Mouse (Mus musculus) midbrain, embryonic 14.5 days (tissue): ENCODE measurements around the gene Rasa4. TPM values are rescaled to one million over a fixed set of nuclear protein-coding genes. Genes with fewer than 3 reads are reported as not detected.
"Not testable (repeated sequence)": the region's sequence is repeated elsewhere in the genome, so short reads cannot be mapped to it uniquely, and the experiment has no call there.

Source experiments
- ATAC-seq: fragments of 200-750 bp; cut with Nextera tagmentation; 2 replicates; pipeline ENCODE4 v1.8.0; 2017; ENCODE audit warnings: moderate number of reproducible peaks, moderate library complexity; ENCODE audit not compliant: low FRiP score, low TSS enrichment
- DNase-seq: peaks from one replicate; pipeline ENCODE4 v3.0.0-alpha.2; 2015
- H3K27ac ChIP-seq: fragments of 300-500 bp; sonication (generic); replicated peaks from 2 replicates; pipeline ENCODE4 v1.5.1; 2014; ENCODE audit warnings: mild to moderate bottlenecking, low read depth, low read length, moderate library complexity
- H3K27me3 ChIP-seq: fragments of 300-500 bp; sonication (generic); 2 replicates; pipeline ENCODE4 v1.6.1; 2014; ENCODE audit warnings: low read length, control low read depth, mixed read lengths; ENCODE audit not compliant: control insufficient read depth, insufficient read depth
- H3K36me3 ChIP-seq: fragments of 300-500 bp; sonication (generic); 2 replicates; pipeline ENCODE4 v1.6.1; 2014; ENCODE audit warnings: low read length, control low read depth; ENCODE audit not compliant: control insufficient read depth, insufficient read depth
- H3K4me1 ChIP-seq: fragments of 300-500 bp; sonication (generic); 2 replicates; pipeline ENCODE4 v1.6.1; 2014; ENCODE audit warnings: mild to moderate bottlenecking, antibody characterized with exemption, low read length, control low read depth; ENCODE audit not compliant: control insufficient read depth, insufficient read depth
- H3K4me2 ChIP-seq: fragments of 300-500 bp; sonication (generic); 2 replicates; pipeline ENCODE4 v1.6.1; 2014; ENCODE audit warnings: mild to moderate bottlenecking, low read length, moderate library complexity
- H3K4me3 ChIP-seq: fragments of 300-500 bp; sonication (generic); replicated peaks from 2 replicates; pipeline ENCODE4 v1.5.1; 2014; ENCODE audit warnings: low read depth, low read length
- H3K9ac ChIP-seq: fragments of 300-500 bp; sonication (generic); replicated peaks from 2 replicates; pipeline ENCODE4 v1.6.1; 2014; ENCODE audit warnings: mild to moderate bottlenecking, low read length, moderate library complexity
- H3K9me3 ChIP-seq: fragments of 300-500 bp; sonication (generic); 2 replicates; pipeline ENCODE4 v1.6.1; 2016; ENCODE audit warnings: low read length, control low read depth, mixed read lengths; ENCODE audit not compliant: control insufficient read depth
- WGBS: fragments of 180-500 bp; shearing (Covaris S2); extraction: QIAGEN DNeasy Blood & Tissue Kit; methylation state at CpG from one replicate; pipeline ENCODE4 v1.1.7; 2014; 5-methylcytosine and 5-hydroxymethylcytosine counted together
- polyA plus RNA-seq: library from polyadenylated mRNA; unstranded; fragments of >200 nt; fragmentation: Nextera tagmentation; extraction: Ambion mirVana; gene quantifications from 2 replicates; pipeline ENCODE4 v1.2.1, GENCODE M21; 2014

Rasa4 gene
- polyA plus RNA-seq, 1 experiment from 2014 or later = 17.1 TPM

- Histone ChIP-seq H3K27ac (no peak overlapping the region), H3K36me3 (peaks cover 36% of the 10 kb centered on the region), H3K4me1 (no peaks in the 10 kb centered on the region), H3K27me3 (no peaks in the 10 kb centered on the region), H3K4me3 (no peak overlapping the region), H3K9ac (no peak overlapping the region), H3K9me3 (no peaks in the 10 kb centered on the region), H3K4me2 (no peak overlapping the region)
- no peak for DNase-seq
- WGBS = 88% methylated on average over 5 of the region's 5 CpGs
- ATAC-seq = no peak
Observed at GRCm38 (mm10) chr5:136142746-136143145, 59.0 kb downstream of the Rasa4 start.

- Histone ChIP-seq H3K9ac (no peak overlapping the region), H3K27me3 (no peaks in the 10 kb centered on the region), H3K4me2 (no peak overlapping the region), H3K27ac (no peak overlapping the region), H3K4me3 (no peak overlapping the region), H3K9me3 (no peaks in the 10 kb centered on the region), H3K4me1 (no peaks in the 10 kb centered on the region), H3K36me3 (peaks cover 36% of the 10 kb centered on the region)
- ATAC-seq = no peak
- DNase-seq = no peak
- 87% methylated on average over 6 of the region's 6 CpGs for WGBS
Observed at GRCm38 (mm10) chr5:136143161-136143755, 59.5 kb downstream of the Rasa4 start.

- Histone ChIP-seq H3K4me3 (no peak overlapping the region), H3K27me3 (no peaks in the 10 kb centered on the region), H3K36me3 (peaks cover 23% of the 10 kb centered on the region), H3K4me1 (no peaks in the 10 kb centered on the region), H3K9me3 (no peaks in the 10 kb centered on the region), H3K4me2 (no peak overlapping the region), H3K27ac (no peak overlapping the region), H3K9ac (no peak overlapping the region)
- DNase-seq = no peak
- WGBS = 80% methylated on average over 12 of the region's 12 CpGs
- no peak for ATAC-seq
Observed at GRCm38 (mm10) chr5:136144606-136145430, 61.1 kb downstream of the Rasa4 start.

GRCm38 (mm10) chr5:136146936-136147335 is 63.2 kb downstream of the Rasa4 start:
- Histone ChIP-seq H3K4me3 (no peak overlapping the region), H3K27me3 (no peaks in the 10 kb centered on the region), H3K36me3 (peaks cover 2% of the 10 kb centered on the region), H3K4me2 (no peak overlapping the region), H3K9me3 (no peaks in the 10 kb centered on the region), H3K27ac (no peak overlapping the region), H3K4me1 (no peaks in the 10 kb centered on the region), H3K9ac (no peak overlapping the region)
- no peak for DNase-seq
- WGBS = 100% methylated on average over 1 of the region's 1 CpGs
- ATAC-seq = no peak

GRCm38 (mm10) chr5:136147704-136148103 is 64.0 kb downstream of the Rasa4 start:
- WGBS = 73% methylated on average over 8 of the region's 8 CpGs
- Histone ChIP-seq H3K4me1 (no peaks in the 10 kb centered on the region), H3K9ac (no peak overlapping the region), H3K27ac (no peak overlapping the region), H3K9me3 (no peaks in the 10 kb centered on the region), H3K36me3 (no peaks in the 10 kb centered on the region), H3K4me2 (no peak overlapping the region), H3K27me3 (no peaks in the 10 kb centered on the region), H3K4me3 (no peak overlapping the region)
- no peak for ATAC-seq
- DNase-seq = no peak

GRCm38 (mm10) chr5:136149134-136149576 is 65.4 kb downstream of the Rasa4 start:
- WGBS = 76% methylated on average over 5 of the region's 5 CpGs
- H3K4me1 ChIP-seq, H3K4me3 ChIP-seq, H3K4me2 ChIP-seq, H3K36me3 ChIP-seq, DNase-seq, H3K9ac ChIP-seq, H3K27me3 ChIP-seq, H3K9me3 ChIP-seq, H3K27ac ChIP-seq, ATAC-seq: not testable (repeated sequence)

- no peak overlapping the region for H3K4me2 ChIP-seq
- H3K4me1 ChIP-seq = no peaks in the 10 kb centered on the region
- 85% methylated on average over 8 of the region's 8 CpGs for WGBS
Observed at GRCm38 (mm10) chr5:136152365-136152764, 68.6 kb downstream of the Rasa4 start.

GRCm38 (mm10) chr5:136155399-136155798 is 71.7 kb downstream of the Rasa4 start:
- Histone ChIP-seq H3K9me3 (no peaks in the 10 kb centered on the region), H3K27me3 (no peaks in the 10 kb centered on the region), H3K9ac (no peak overlapping the region), H3K4me1 (no peaks in the 10 kb centered on the region), H3K27ac (no peak overlapping the region), H3K36me3 (0 out of 2 replicates have a peak, but pooled peaks cover 4% of the 10 kb centered on the region), H3K4me3 (no peak overlapping the region), H3K4me2 (no peak overlapping the region)
- ATAC-seq = no peak
- no peak for DNase-seq
- WGBS = 87% methylated on average over 5 of the region's 5 CpGs

More at GRCm38 (mm10) chr5:136152365-136152764, 68.6 kb downstream of the Rasa4 start:
- no peaks in the 10 kb centered on the region for H3K9me3 ChIP-seq
- H3K9ac ChIP-seq = no peak overlapping the region
- H3K27ac ChIP-seq = no peak overlapping the region
- H3K4me3 ChIP-seq = no peak overlapping the region
- H3K36me3 ChIP-seq = no peaks in the 10 kb centered on the region
- DNase-seq (no peak), ATAC-seq (no peak)
- no peaks in the 10 kb centered on the region for H3K27me3 ChIP-seq

GRCm38 (mm10) chr5:136160084-136160483 is 76.4 kb downstream of the Rasa4 start:
- peaks cover 15% of the 10 kb centered on the region; the same call in 1 of the 2 replicates for H3K36me3 ChIP-seq
- 92% methylated on average over 11 of the region's 12 CpGs for WGBS
- ATAC-seq, H3K9ac ChIP-seq, H3K4me1 ChIP-seq, H3K4me3 ChIP-seq, H3K27ac ChIP-seq, DNase-seq, H3K4me2 ChIP-seq, H3K27me3 ChIP-seq, H3K9me3 ChIP-seq: not testable (repeated sequence)
